Mouse (Mus musculus) bone marrow, adult 2 months (tissue): ENCODE measurements around the gene Kera.

Experiments
- CTCF ChIP-seq: fragments of 200-500 bp; IDR thresholded peaks from 2 replicates; pipeline ENCODE4 v1.5.1; 2011; ENCODE audit warnings: low read length, control low read depth; ENCODE audit not compliant: control insufficient read depth, insufficient read depth
- POLR2A ChIP-seq: fragments of 200-500 bp; IDR thresholded peaks from 2 replicates; pipeline ENCODE4 v1.6.1; 2011; ENCODE audit warnings: low read depth, mild to moderate bottlenecking, control low read depth, low read length, borderline replicate concordance; ENCODE audit not compliant: control insufficient read depth

- TF ChIP-seq CTCF (no peak), POLR2A (no peak)
Measured at GRCm38 (mm10) chr10:97564957-97565856, 41.5 kb upstream of the Kera start, which contains the start of gene Lum.
